In genomic region chr19:46044271-46044992, GRCm38 (mm10) we compare ENCODE assay signal across 8 mouse cellular contexts. TPM values are rescaled to one million over a fixed set of nuclear protein-coding genes. Genes with fewer than 3 reads are reported as not detected.
DNase-seq lines count a peak whose midpoint lies in the region; ATAC-seq and TF ChIP-seq lines count a peak whose summit lies in the region.

TSS of gene Pprc1 (plus strand) at chr19:46044886.

- under 1% methylated on average over 34 of the region's 34 CpGs for WGBS in embryonic facial prominence, embryonic 10.5 days
- under 1% methylated on average over 34 of the region's 34 CpGs for WGBS in heart, adult 2 months
- 1% methylated on average over 34 of the region's 34 CpGs for WGBS in kidney, adult 2 months
- WGBS in liver, embryonic 14.5 days (ENCODE audit: insufficient replicate concordance): under 1% methylated on average over 34 of the region's 34 CpGs
- 1% methylated on average over 34 of the region's 34 CpGs for WGBS in olfactory bulb, adult 2 months

- H3K27ac ChIP-seq in embryonic facial prominence, embryonic 10.5 days (replicated peaks): peak within 1 kb of the TSS; percentile 97
- H3K27ac ChIP-seq in heart, adult 2 months: peak within 1 kb of the TSS; percentile 98
- peak within 1 kb of the TSS; percentile 96 for H3K27ac ChIP-seq in kidney, adult 2 months (ENCODE audit: insufficient read depth, low read depth, low read length)
- H3K27ac ChIP-seq in liver, embryonic 14.5 days: peak within 1 kb of the TSS; percentile 8
- peak within 1 kb of the TSS; percentile 99 for H3K27ac ChIP-seq in olfactory bulb, adult 2 months (ENCODE audit: insufficient read depth, low read depth, low read length)

- TF ChIP-seq EP300 in heart, adult 2 months (IDR thresholded peaks at IDR 0.05; ENCODE audit: insufficient read depth, low read depth, low read length): no peak
- TF ChIP-seq EP300 in liver, embryonic 14.5 days (IDR thresholded peaks at IDR 0.05; ENCODE audit: low read depth): no peak

- peak within 1 kb of the TSS; percentile 95 for H3K4me2 ChIP-seq in liver, embryonic 14.5 days (ENCODE audit: low read depth)

- DNase-seq in CD4-positive helper T cell, adult 2 months (ENCODE audit: low read depth, low spot score): peak; percentile 35
- no peak for DNase-seq in Patski (ENCODE audit: low read depth, low spot score)
- peak; percentile 77 for DNase-seq in embryonic facial prominence, embryonic 10.5 days (ENCODE audit: low spot score)
- DNase-seq in heart, adult 2 months: peak; percentile 53 to 57
- DNase-seq in kidney, adult 2 months: peak; percentile 77
- DNase-seq in liver, embryonic 14.5 days (ENCODE audit: low read depth in 3 of 3, low spot score in 3 of 3): no peak
- DNase-seq in urinary bladder, postnatal 25 days (ENCODE audit: low spot score): no peak

- TF ChIP-seq POLR2A in heart, adult 2 months (IDR thresholded peaks at IDR 0.05; ENCODE audit: insufficient read depth, low read depth, low read length): no peak
- TF ChIP-seq POLR2A in kidney, adult 2 months (IDR thresholded peaks at IDR 0.05; ENCODE audit: low read depth, low read length): no peak
- no peak for TF ChIP-seq POLR2A in olfactory bulb, adult 2 months (IDR thresholded peaks at IDR 0.05; ENCODE audit: insufficient read depth, low read depth, low read length)

- H3K79me2 ChIP-seq in heart, adult 2 months (replicated peaks; ENCODE audit: control insufficient read depth, insufficient read depth, low read length): peaks cover 7% of the 10 kb centered on the region; the same call in 1 of the 2 replicates

- H3K9me3 ChIP-seq in embryonic facial prominence, embryonic 10.5 days: no peaks in the 10 kb centered on the region
- no peaks in the 10 kb centered on the region for H3K9me3 ChIP-seq in liver, embryonic 14.5 days (ENCODE audit: control insufficient read depth, low read length)

- TF ChIP-seq CTCF in Patski (IDR thresholded peaks at IDR 0.05): no peak
- no peak for TF ChIP-seq CTCF in heart, adult 2 months (IDR thresholded peaks at IDR 0.05)
- TF ChIP-seq CTCF in kidney, adult 2 months (conservative IDR thresholded peaks at IDR 0.05; ENCODE audit: insufficient read depth, insufficient read length, low read depth, low read length): no peak
- TF ChIP-seq CTCF in liver, embryonic 14.5 days (IDR thresholded peaks at IDR 0.05; ENCODE audit: low read depth): no peak
- no peak for TF ChIP-seq CTCF in olfactory bulb, adult 2 months (IDR thresholded peaks at IDR 0.05; ENCODE audit: insufficient read depth, low read depth, low read length)

- in situ Hi-C loops in Patski (cut with MboI; ENCODE audit: low pct_unique_long_range_greater_than_20kb): no loop called here

- CTCF ChIA-PET in Patski (lab: Charles Lee): no interaction called here

- peak within 1 kb of the TSS; percentile 84 for H3K4me3 ChIP-seq in embryonic facial prominence, embryonic 10.5 days
- H3K4me3 ChIP-seq in heart, adult 2 months: peak within 1 kb of the TSS; percentile 76
- H3K4me3 ChIP-seq in kidney, adult 2 months (ENCODE audit: insufficient read depth, low read depth, low read length): peak within 1 kb of the TSS; percentile 68
- peak within 1 kb of the TSS; percentile 70 to 79 for H3K4me3 ChIP-seq in liver, embryonic 14.5 days (ENCODE audit: insufficient read depth in 1 of 2, low read depth in 2 of 2, low read length in 2 of 2)
- H3K4me3 ChIP-seq in olfactory bulb, adult 2 months (ENCODE audit: insufficient read depth, low read depth, low read length): peak within 1 kb of the TSS; percentile 98

- no peak for ATAC-seq in Patski
- ATAC-seq in liver, embryonic 14.5 days (ENCODE audit: insufficient read depth): no peak

- no peaks in the 10 kb centered on the region for H3K27me3 ChIP-seq in Patski
- no peaks in the 10 kb centered on the region for H3K27me3 ChIP-seq in embryonic facial prominence, embryonic 10.5 days (replicated peaks; ENCODE audit: low read depth, poor library complexity, severe bottlenecking)
- H3K27me3 ChIP-seq in heart, adult 2 months (ENCODE audit: control insufficient read depth, insufficient read depth, low read length): no peaks in the 10 kb centered on the region
- H3K27me3 ChIP-seq in kidney, adult 2 months (replicated peaks; ENCODE audit: control insufficient read depth, insufficient read depth, low read length): no peaks in the 10 kb centered on the region
- peaks cover 7% of the 10 kb centered on the region; the same call in 1 of the 2 replicates for H3K27me3 ChIP-seq in liver, embryonic 14.5 days (ENCODE audit: control insufficient read depth, insufficient read depth, low read length)

- intact Hi-C loops in heart, adult 2 months (cut with DNase I): loop anchor here (5.0 kb wide), 1 partner anchor 42 kb away; the partner anchor contains the start of gene Hps6

- POLR2A ChIA-PET in Patski (lab: Charles Lee): interaction anchor here (1.5 to 1.8 kb wide), 2 partner anchors 7 to 13 kb away, joined by 5 to 7 read pairs; no protein-coding TSS in a partner anchor

- H3K9ac ChIP-seq in heart, adult 2 months (ENCODE audit: low read depth, low read length): peak within 1 kb of the TSS; percentile 96
- peak within 1 kb of the TSS; percentile 73 for H3K9ac ChIP-seq in liver, embryonic 14.5 days (replicated peaks)

- H3K36me3 ChIP-seq in embryonic facial prominence, embryonic 10.5 days (replicated peaks): 0 out of 2 replicates have a peak, but pooled peaks cover 2% of the 10 kb centered on the region
- H3K36me3 ChIP-seq in heart, adult 2 months (ENCODE audit: control insufficient read depth, insufficient read depth, low read length): peaks cover 13% of the 10 kb centered on the region
- no peaks in the 10 kb centered on the region for H3K36me3 ChIP-seq in kidney, adult 2 months (ENCODE audit: control insufficient read depth, insufficient read depth, low read length)
- H3K36me3 ChIP-seq in liver, embryonic 14.5 days (replicated peaks; ENCODE audit: control insufficient read depth, insufficient read depth, low read depth): no peaks in the 10 kb centered on the region

- peaks cover 77% of the 10 kb centered on the region for H3K4me1 ChIP-seq in embryonic facial prominence, embryonic 10.5 days
- peaks cover 26% of the 10 kb centered on the region for H3K4me1 ChIP-seq in heart, adult 2 months (ENCODE audit: control insufficient read depth, insufficient read depth, low read length)
- peaks cover 36% of the 10 kb centered on the region for H3K4me1 ChIP-seq in kidney, adult 2 months (ENCODE audit: control insufficient read depth, insufficient read depth, low read length)
- H3K4me1 ChIP-seq in liver, embryonic 14.5 days (replicated peaks; ENCODE audit: control insufficient read depth in 2 of 2, insufficient read depth in 2 of 2, low read length in 1 of 2): peaks cover 38 to 52% of the 10 kb centered on the region in 2 experiments
- H3K4me1 ChIP-seq in olfactory bulb, adult 2 months (ENCODE audit: control insufficient read depth, insufficient read depth, low read length): peaks cover 40% of the 10 kb centered on the region

RNA-seq across cellular contexts. Expression of gene Pprc1, which starts in this region (rescaled TPM):
- polyA plus RNA-seq in Patski (2021): 33.2 TPM
- 55.2 and 65.1 TPM in 2 replicates for polyA plus RNA-seq in embryonic facial prominence, embryonic 10.5 days (2016; fragmentation: Nextera tagmentation; extraction: Ambion mirVana)
- total RNA-seq in heart, adult 2 months (2021): 10 to 100 TPM; 15.0 to 18.3 TPM
- 11.7 and 15.4 TPM in 2 replicates for polyA plus RNA-seq in heart, adult 2 months (2012; rRNA removed)
- 10.7 and 10.8 TPM in 2 replicates for polyA plus RNA-seq in kidney, adult 2 months (2012; rRNA removed)
- 17.5 and 19.4 TPM in 2 replicates for polyA plus RNA-seq in liver, embryonic 14.5 days (2012; rRNA removed)
- polyA plus RNA-seq in liver, embryonic 14.5 days (2014; fragmentation: Nextera tagmentation; extraction: Ambion mirVana): 25.0 and 28.0 TPM in 2 replicates
- not detected in 2 replicates for polyA plus RNA-seq in olfactory bulb, adult 2 months (2012; ENCODE audit: insufficient read depth, insufficient read length, low replicate concordance, missing spikeins)

Comparison
In these comparisons a context has a peak if more than half of its experiments do, and no peak if none do; other contexts are left out.
1. DNase-seq: peak in CD4-positive helper T cell, adult 2 months (single experiment), embryonic facial prominence, embryonic 10.5 days (single experiment), heart, adult 2 months (2 of 2) and kidney, adult 2 months (single experiment); none in Patski (single experiment), liver, embryonic 14.5 days (0 of 3) and urinary bladder, postnatal 25 days (single experiment).
2. H3K27ac ChIP-seq: peak in every context shown above with its lines; median percentile 99 in olfactory bulb, adult 2 months; 98 in heart, adult 2 months; 97 in embryonic facial prominence, embryonic 10.5 days; 96 in kidney, adult 2 months; 8 in liver, embryonic 14.5 days.
3. Peak in every context shown above with its lines, with median percentiles within 50 percentile points of each other: H3K4me3 ChIP-seq.